Mouse (Mus musculus) left cerebral cortex, adult 2 months (tissue): ENCODE results near the gene Midn. TPM values are rescaled to one million over a fixed set of nuclear protein-coding genes. Genes with fewer than 3 reads are reported as not detected.

Source experiments
- DNase-seq, 2 experiments: peaks; one replicate each; pipeline ENCODE4 v3.0.0; 2021 to 2022; ENCODE audit warnings: low spot score in 2 of 2, mixed read lengths in 1 of 2; ENCODE audit errors: extremely low spot score in 1 of 2
- H3K27ac ChIP-seq: fragments of 200-600 bp; 2 replicates; pipeline ENCODE4 v1.8.1; 2022
- H3K4me3 ChIP-seq: fragments of 200-600 bp; 2 replicates; pipeline ENCODE4 v1.8.1; 2022
- CTCF ChIP-seq: fragments of 200-600 bp; IDR thresholded peaks from 2 replicates; pipeline ENCODE4 v1.8.1; 2022; ENCODE audit warnings: antibody characterized with exemption, mild to moderate bottlenecking, moderate library complexity
- intact Hi-C: fragments of 180-260 bp; cut with DNase I; formaldehyde crosslinking; loops from one replicate; pipeline ENCODE4 v1.15.1; 2025
- total RNA-seq, 2 experiments: library from RNA; stranded (reverse); gene quantifications; 2 replicates each; pipeline ENCODE4 v1.2.3; 2021

Gene Midn
- total RNA-seq, 2 experiments from 2014 or later, result 80.7 to 127 TPM

DNA sequence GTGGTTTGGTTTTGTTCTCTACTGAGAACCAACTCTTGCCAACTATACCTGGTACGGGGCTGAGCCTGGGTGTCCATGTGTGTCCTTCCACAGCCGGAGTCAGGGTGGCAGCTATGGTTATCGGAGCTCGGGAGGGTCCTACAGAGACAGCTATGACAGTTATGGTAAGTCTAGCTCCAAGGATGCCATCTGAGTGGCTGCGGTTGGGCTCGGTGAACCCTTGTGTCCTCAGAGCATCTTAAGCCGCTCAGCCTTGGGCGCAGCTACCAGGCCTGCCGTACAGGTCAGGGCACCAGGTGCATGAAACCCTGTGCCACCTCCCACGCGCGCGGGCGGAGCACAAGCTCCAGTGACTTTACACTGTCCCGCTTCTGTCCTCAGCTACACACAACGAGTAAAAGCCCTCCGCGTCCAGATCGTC, 22.5 kb downstream of the Midn start:
- intact Hi-C loops, result loop anchor here (10.0 kb wide), 1 partner anchor 204 kb away; no protein-coding TSS in a partner anchor
- Histone ChIP-seq H3K27ac (peak overlapping the region; percentile 60), H3K4me3 (no peak overlapping the region)
- DNase-seq, result no peak
- TF ChIP-seq CTCF, result no peak

DNA sequence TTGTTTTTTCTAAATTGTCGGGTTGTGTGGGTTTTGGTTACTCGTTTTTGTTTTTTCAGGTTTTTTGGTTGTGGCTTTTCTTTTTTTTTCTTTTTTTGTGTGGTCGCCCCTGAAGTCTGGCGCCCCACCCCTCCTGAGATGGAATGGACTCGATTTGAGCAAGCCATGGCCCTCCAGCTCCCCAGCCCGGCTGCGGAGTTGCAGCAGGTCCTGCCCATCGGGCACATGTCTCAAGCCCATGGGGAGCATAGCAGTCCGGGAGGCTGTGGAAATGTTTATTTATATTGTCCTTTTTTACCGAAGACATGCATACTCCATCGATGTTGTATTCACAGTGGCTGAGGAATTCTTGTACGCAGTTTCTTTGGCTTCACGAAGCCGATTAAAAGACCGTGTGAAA, 23.2 kb downstream of the Midn start:
- Histone ChIP-seq H3K27ac (peak overlapping the region; percentile 99; the same call in 1 of the 2 replicates), H3K4me3 (no peak overlapping the region)
- DNase-seq, result no peak
- no peak for TF ChIP-seq CTCF
- intact Hi-C loops, result loop anchor here (10.0 kb wide), 1 partner anchor 204 kb away; no protein-coding TSS in a partner anchor

DNA sequence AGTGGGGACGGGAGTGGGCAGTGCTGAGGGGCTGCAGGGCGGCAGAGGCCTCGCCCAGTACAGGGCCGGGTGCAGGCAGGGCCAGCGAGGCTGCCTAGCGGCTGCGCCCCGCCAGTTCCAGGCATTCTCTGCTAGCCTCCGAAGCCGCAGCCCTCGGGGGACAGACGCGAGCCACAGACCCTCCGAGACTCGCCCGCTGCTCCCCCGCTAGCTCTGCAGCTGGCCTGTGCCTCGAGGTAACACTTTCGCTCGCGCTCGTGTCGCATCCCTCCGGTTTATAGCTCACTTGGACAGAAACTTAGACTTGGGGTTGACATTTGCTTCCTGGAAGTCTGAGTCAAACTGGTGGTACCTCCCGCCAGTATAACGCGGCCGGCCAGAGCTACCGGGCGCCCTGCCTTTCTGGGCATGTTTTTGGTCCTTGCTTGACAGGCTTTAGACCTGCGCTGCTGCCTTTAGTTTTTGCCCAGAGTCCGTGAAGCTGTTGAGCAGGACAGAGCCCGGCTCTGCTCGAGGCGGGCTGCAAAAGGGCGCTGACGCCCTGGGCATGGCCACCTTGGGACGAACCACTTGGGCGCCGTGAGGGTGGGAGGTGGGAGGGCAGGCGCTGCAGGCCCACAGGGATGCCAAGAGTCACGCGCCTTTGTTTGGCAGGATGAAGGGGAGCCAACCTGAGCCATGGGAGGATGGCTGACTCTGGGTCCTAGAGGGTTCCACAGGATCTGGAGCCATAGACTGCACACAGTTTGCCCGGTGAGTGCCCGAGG, 23.9 kb downstream of the Midn start:
- TF ChIP-seq CTCF, result no peak
- Histone ChIP-seq H3K4me3 (peak overlapping the region; percentile 68; the same call in 1 of the 2 replicates), H3K27ac (peak overlapping the region; percentile 99)
- DNase-seq, result peak in 1 of 2 experiments; percentile 27
- intact Hi-C loops, result loop anchor here (10.0 kb wide), 1 partner anchor 203 kb away; no protein-coding TSS in a partner anchor

DNA sequence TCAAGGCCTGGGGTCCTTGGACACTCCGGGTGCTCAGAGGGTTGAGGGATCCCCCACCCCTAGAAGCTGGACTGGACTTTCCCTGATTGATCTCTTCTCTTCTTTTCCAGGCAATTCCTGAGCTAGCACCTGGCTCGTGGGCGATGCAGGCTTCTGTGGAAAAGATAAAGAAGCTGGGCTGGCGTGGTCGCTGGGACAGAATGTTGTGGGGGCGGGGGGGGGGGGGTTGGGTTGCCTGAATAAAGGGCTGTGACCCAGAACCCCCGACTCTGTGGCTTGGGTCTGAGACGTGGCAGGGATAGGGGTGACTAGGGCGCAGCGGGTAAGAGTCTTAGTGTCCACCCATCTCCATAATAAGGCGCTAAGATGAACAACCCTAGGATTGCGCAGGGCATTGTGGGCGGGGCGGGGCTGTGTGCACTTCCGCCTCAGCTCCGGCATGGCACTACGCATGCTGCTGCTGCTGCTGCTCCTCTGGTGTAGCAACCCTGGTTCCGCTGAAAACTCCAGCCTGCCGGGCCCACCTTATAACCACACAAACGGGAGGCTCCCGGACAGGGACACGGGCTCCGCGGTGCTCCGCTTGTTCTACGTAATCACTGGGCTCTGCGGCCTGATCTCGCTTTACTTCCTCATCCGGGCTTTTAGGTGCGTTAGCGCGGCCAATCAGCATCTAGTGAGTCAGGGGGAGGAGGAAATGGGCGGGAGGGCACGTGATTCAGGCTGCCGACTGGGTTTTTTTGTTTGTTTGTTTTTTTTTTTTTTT, 24.6 kb downstream of the Midn start, which contains the start of gene 1600002K03Rik:
1600002K03Rik (plus strand) TSS at position 418 of the 766 bp plus-strand sequence.
- intact Hi-C loops, result loop anchor here (10.0 kb wide), 1 partner anchor 202 kb away; no protein-coding TSS in a partner anchor
- TF ChIP-seq CTCF, result no peak
- peak; percentile 83 to 86 for DNase-seq
- Histone ChIP-seq H3K27ac (peak within 1 kb of the TSS; percentile 99), H3K4me3 (peak within 1 kb of the TSS; percentile 68)

DNA sequence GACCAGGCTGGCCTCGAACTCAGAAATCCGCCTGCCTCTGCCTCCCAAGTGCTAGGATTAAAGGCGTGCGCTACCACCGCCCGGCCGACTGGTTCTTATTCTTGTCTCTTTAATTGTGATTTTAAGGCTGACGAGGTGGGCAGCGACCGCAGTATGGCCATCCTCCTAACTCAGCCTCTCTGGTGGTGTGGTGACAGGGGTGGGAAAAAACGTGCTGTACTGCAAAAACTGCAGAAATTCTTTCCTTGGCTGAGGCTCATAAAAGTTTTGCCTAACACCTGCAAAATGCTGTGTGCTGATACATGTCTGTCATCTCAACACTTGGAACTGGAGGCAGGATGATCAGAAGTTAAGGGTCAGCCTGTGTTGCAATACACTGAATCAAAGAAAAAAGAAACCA, 25.3 kb downstream of the Midn start:
- intact Hi-C loops, result loop anchor here (10.0 kb wide), 1 partner anchor 201 kb away; no protein-coding TSS in a partner anchor
- TF ChIP-seq CTCF, result no peak
- Histone ChIP-seq H3K27ac (peak overlapping the region; percentile 99), H3K4me3 (peak overlapping the region; percentile 68)
- no peak for DNase-seq

DNA sequence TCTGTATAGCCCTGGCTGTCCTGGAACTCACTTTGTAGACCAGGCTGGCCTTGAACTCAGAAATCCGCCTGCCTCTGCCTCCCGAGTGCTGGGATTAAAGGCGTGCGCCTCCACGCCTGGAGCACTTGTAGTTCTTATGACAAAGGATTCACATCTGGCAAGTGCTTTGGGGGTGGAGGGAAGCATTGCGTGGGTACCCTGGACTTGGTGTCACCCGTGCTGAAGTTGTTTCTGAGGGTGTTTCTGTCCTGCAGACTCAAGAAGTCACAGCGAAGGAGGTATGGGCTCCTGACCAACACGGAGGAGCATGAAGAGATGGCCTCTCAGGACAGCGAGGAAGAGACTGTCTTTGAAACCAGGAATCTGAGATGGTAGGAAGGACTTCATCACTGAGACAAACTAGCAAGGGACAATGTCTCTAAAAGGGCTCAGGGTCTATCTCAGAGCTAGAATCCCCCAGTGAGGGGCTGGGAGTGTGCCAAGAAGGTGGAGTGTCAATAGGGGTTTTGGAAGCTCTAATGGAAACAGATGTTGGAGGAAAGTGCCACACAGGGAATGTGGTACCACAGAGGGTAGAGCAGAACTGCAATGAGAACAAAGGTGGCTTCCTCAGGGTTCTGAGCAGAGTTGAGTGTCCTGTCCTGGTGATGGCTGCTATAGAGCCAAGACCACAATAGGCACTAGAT, 26.0 kb downstream of the Midn start:
- intact Hi-C loops, result loop anchor here (10.0 kb wide), 1 partner anchor 201 kb away; no protein-coding TSS in a partner anchor
- H3K27ac ChIP-seq, result 0 out of 2 replicates have a peak overlapping the region, but pooled peaks have one; percentile 6
- TF ChIP-seq CTCF, result no peak

DNA sequence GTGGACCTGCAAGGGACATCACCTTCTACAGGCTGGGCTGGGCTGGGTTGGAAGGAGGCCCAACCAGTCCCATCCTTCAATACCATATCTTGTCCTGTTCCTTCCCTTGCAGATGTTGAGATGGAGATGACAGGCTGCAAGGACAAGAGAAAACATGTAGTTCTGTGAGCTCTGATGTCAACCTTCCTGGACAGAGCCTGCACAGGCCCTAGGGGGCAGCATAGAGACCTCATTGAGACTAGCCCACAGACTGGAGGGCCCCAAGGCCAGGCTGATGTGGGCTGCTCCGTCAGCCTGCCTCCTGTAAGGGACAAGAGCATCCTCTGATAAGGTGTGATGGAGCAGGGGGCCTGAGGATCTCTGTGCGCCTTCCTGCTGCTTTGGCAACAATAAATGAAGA, 26.6 kb downstream of the Midn start:
- intact Hi-C loops, result loop anchor here (1.0 to 10.0 kb wide), 2 partner anchors 71 to 200 kb away; no protein-coding TSS in a partner anchor
- H3K27ac ChIP-seq, result 0 out of 2 replicates have a peak overlapping the region, but pooled peaks have one; percentile 6
- H3K4me3 ChIP-seq, result no peak overlapping the region
- TF ChIP-seq CTCF, result peak; percentile 43
- no peak for DNase-seq

More for the DNA sequence above, 26.0 kb downstream of the Midn start:
- DNase-seq, result no peak
- H3K4me3 ChIP-seq, result no peak overlapping the region

DNA sequence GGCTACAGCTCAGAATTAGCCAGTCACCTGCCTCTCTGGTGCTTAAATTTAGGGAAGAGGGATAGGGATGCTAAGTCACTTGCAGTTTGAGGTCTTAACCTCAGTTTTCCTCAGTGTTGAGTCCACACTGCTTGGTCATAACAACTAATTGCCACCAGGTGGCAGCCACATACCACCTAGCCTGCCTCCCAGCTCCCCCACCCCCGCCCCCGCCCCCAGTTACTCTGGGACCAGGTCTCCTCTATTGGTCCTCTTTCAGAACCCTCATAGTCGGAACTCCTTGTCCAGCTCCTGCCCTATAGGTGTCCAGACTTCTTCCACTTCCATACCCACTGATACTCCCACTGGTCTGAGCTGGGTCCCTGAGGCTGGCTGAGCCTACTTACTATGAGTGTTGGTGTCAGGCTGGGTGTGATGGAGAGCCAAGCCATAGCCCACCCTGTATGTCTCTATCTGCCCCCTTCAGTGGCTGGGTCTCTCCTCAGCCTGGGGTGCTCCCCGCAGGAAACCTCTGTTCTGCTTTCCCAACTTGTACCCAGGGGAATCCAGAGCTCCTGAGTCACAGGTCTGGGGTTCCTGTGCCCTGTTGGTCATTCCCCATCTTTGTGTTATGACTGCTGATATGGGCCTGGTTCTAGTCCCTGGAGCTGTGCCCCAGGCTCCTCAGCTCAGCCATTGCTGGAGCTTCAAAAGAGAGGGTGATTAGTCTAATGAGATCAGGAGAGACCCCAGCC, 27.6 kb downstream of the Midn start:
- peak; percentile 86 for TF ChIP-seq CTCF
- no peak overlapping the region for H3K27ac ChIP-seq
- H3K4me3 ChIP-seq, result no peak overlapping the region
- intact Hi-C loops, result loop anchor here (1.0 to 10.0 kb wide), 2 partner anchors 70 to 199 kb away; no protein-coding TSS in a partner anchor
- peak in 1 of 2 experiments; percentile 49 for DNase-seq

DNA sequence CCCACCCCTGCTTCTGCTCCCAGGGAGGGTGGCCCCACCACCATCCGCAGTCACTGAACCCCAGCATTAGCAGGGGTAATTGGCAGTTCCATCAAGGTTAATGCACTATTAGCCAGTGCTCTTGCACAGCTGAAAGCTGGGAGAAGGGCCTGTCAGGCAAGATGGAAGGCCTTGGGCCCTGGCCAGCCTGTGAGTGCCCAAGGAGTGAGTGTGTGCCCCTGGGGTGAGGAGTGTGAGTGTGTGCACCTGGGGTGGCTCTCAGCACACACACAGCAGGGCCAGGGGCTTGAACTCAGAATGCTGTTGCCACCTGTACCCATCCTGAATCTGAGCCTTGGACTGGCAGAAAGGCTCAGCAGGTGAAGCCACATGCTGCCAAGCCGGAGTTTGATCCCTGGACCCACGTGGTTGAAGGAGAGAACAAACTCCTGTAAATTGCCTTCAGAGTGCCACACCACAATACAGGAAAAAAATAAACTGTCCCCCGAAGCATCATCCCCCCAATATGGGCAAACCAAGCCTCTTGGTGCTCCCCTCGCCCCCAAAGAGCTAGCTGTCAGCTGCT, 28.3 kb downstream of the Midn start:
- no peak for TF ChIP-seq CTCF
- Histone ChIP-seq H3K4me3 (no peak overlapping the region), H3K27ac (no peak overlapping the region)
- DNase-seq, result no peak
- intact Hi-C loops, result loop anchor here (10.0 kb wide), 1 partner anchor 198 kb away; no protein-coding TSS in a partner anchor
